Mouse (Mus musculus): ENCODE measurements around the gene Rft1.

- peak; percentile 96 for TF ChIP-seq CTCF (IDR thresholded peaks at IDR 0.05; ENCODE audit: low read depth, low read length)
- 0 out of 2 replicates have a peak, but pooled peaks have one; percentile 23 for TF ChIP-seq EP300 (IDR thresholded peaks at IDR 0.05; ENCODE audit: insufficient read depth, low read depth, low read length)
Measured at GRCm38 (mm10) chr14:30612523-30612922, 41.6 kb upstream of the Rft1 start.

All from ES-Bruce4 (cell line).